7 mouse cellular contexts compared by ENCODE assay signal in the genomic region with DNA sequence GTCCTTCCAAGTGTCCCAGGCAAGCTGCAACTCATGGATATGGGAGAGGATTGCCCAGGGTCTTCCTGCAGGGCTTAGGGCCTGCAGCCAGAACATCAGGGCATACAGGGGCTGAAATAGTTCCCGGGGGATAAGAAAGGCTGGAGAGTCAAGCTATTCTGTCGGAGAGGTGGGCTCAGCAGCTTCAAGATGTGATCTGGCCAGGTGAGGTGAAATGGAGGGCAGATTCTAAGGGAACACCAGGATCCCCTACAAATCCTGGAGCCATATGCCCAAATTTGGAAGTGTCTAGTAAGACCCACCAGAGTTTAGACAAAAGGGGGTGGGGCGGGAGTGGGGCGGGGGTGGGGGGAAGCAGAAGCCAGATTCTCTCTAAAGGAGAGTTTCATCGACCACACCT. TPM values are rescaled to one million over a fixed set of nuclear protein-coding genes. Genes with fewer than 3 reads are reported as not detected.
DNase-seq lines count a peak whose midpoint lies in the region; ATAC-seq and TF ChIP-seq lines count a peak whose summit lies in the region.

No protein-coding gene starts in this region.

- no peak for TF ChIP-seq EP300 in lung, postnatal 0 days (IDR thresholded peaks at IDR 0.05)

- H3K4me1 ChIP-seq in lung, postnatal 0 days (ENCODE audit: insufficient read depth, low read depth, low read length): peaks cover 25% of the 10 kb centered on the region
- H3K4me1 ChIP-seq in forebrain, embryonic 11.5 days (replicated peaks; ENCODE audit: control insufficient read depth, insufficient read depth, low read length): peaks cover 9% of the 10 kb centered on the region
- peaks cover 47% of the 10 kb centered on the region for H3K4me1 ChIP-seq in limb, embryonic 12.5 days (replicated peaks)
- peaks cover 38% of the 10 kb centered on the region for H3K4me1 ChIP-seq in stomach, embryonic 14.5 days (ENCODE audit: control insufficient read depth, insufficient read depth, low read length)

- TF ChIP-seq CTCF in lung, postnatal 0 days (IDR thresholded peaks at IDR 0.05): no peak

- 6% methylated on average over 5 of the region's 5 CpGs for WGBS in lung, postnatal 0 days
- 36% methylated on average over 5 of the region's 5 CpGs for WGBS in forebrain, embryonic 11.5 days
- WGBS in limb, embryonic 12.5 days: 24% methylated on average over 5 of the region's 5 CpGs
- 7% methylated on average over 5 of the region's 5 CpGs for WGBS in stomach, embryonic 14.5 days

- H3K27me3 ChIP-seq in lung, postnatal 0 days (replicated peaks; ENCODE audit: insufficient read depth, low read length): no peaks in the 10 kb centered on the region
- H3K27me3 ChIP-seq in forebrain, embryonic 11.5 days (ENCODE audit: control insufficient read depth, insufficient read depth, low read length): peaks cover 2% of the 10 kb centered on the region; the same call in 1 of the 2 replicates
- H3K27me3 ChIP-seq in limb, embryonic 12.5 days: no peaks in the 10 kb centered on the region
- no peaks in the 10 kb centered on the region for H3K27me3 ChIP-seq in stomach, embryonic 14.5 days (ENCODE audit: control insufficient read depth, insufficient read depth, low read length)

- no peaks in the 10 kb centered on the region for H3K9me3 ChIP-seq in lung, postnatal 0 days (ENCODE audit: low read length)
- H3K9me3 ChIP-seq in forebrain, embryonic 11.5 days (ENCODE audit: control insufficient read depth, low read length): no peaks in the 10 kb centered on the region
- no peaks in the 10 kb centered on the region for H3K9me3 ChIP-seq in limb, embryonic 12.5 days
- H3K9me3 ChIP-seq in stomach, embryonic 14.5 days (ENCODE audit: control insufficient read depth, low read depth, low read length): no peaks in the 10 kb centered on the region

- no peak for ATAC-seq in lung, postnatal 0 days
- ATAC-seq in forebrain, embryonic 11.5 days (replicated peaks; ENCODE audit: low FRiP score): no peak
- no peak for ATAC-seq in limb, embryonic 12.5 days (ENCODE audit: insufficient number of reproducible peaks, insufficient read depth, low FRiP score, low TSS enrichment, low read depth)
- ATAC-seq in stomach, embryonic 14.5 days (ENCODE audit: insufficient number of reproducible peaks, insufficient read depth, low FRiP score, low read depth): no peak

- peak overlapping the region; percentile 74 for H3K9ac ChIP-seq in lung, postnatal 0 days (replicated peaks; ENCODE audit: low read depth)
- H3K9ac ChIP-seq in forebrain, embryonic 11.5 days (ENCODE audit: low read length): no peak overlapping the region
- peak overlapping the region; percentile 69 for H3K9ac ChIP-seq in limb, embryonic 12.5 days (replicated peaks)
- H3K9ac ChIP-seq in stomach, embryonic 14.5 days (replicated peaks; ENCODE audit: low read depth, low read length): peak overlapping the region; percentile 86

- peak overlapping the region; percentile 66 for H3K4me3 ChIP-seq in lung, postnatal 0 days (ENCODE audit: low read depth, low read length)
- peak overlapping the region; percentile 47 for H3K4me3 ChIP-seq in forebrain, embryonic 11.5 days (ENCODE audit: low read depth, low read length)
- H3K4me3 ChIP-seq in limb, embryonic 12.5 days (replicated peaks): peak overlapping the region; percentile 72
- peak overlapping the region; percentile 65 for H3K4me3 ChIP-seq in stomach, embryonic 14.5 days (ENCODE audit: low read depth, low read length)

- H3K36me3 ChIP-seq in lung, postnatal 0 days (ENCODE audit: insufficient read depth, low read length): no peaks in the 10 kb centered on the region
- no peaks in the 10 kb centered on the region for H3K36me3 ChIP-seq in forebrain, embryonic 11.5 days (ENCODE audit: control insufficient read depth, insufficient read depth, low read length)
- H3K36me3 ChIP-seq in limb, embryonic 12.5 days: peaks cover 5% of the 10 kb centered on the region; the same call in 1 of the 2 replicates
- no peaks in the 10 kb centered on the region for H3K36me3 ChIP-seq in stomach, embryonic 14.5 days (ENCODE audit: control insufficient read depth, insufficient read depth, low read length)

- peak overlapping the region; percentile 72 for H3K27ac ChIP-seq in lung, postnatal 0 days (ENCODE audit: low read length)
- no peak overlapping the region for H3K27ac ChIP-seq in forebrain, embryonic 11.5 days (ENCODE audit: low read depth, low read length)
- H3K27ac ChIP-seq in limb, embryonic 12.5 days: peak overlapping the region; percentile 68
- H3K27ac ChIP-seq in stomach, embryonic 14.5 days (ENCODE audit: low read length): peak overlapping the region; percentile 94

- DNase-seq in lung, postnatal 0 days (ENCODE audit: low spot score): peak; percentile 16
- no peak for DNase-seq in lung, postnatal 25 days (ENCODE audit: low spot score)
- no peak for DNase-seq in forebrain, embryonic 11.5 days (ENCODE audit: low spot score)
- no peak for DNase-seq in adrenal gland, postnatal 25 days
- DNase-seq in cerebellum, postnatal 25 days: no peak

- peak overlapping the region; percentile 93 for H3K4me2 ChIP-seq in lung, postnatal 0 days (replicated peaks; ENCODE audit: low read depth, low read length)
- peak overlapping the region; percentile 90; the same call in 1 of the 2 replicates for H3K4me2 ChIP-seq in forebrain, embryonic 11.5 days (ENCODE audit: low read depth, low read length, severe bottlenecking)
- peak overlapping the region; percentile 93 for H3K4me2 ChIP-seq in limb, embryonic 12.5 days
- peak overlapping the region; percentile 84 for H3K4me2 ChIP-seq in stomach, embryonic 14.5 days (replicated peaks; ENCODE audit: low read depth, low read length)

RNA-seq across cellular contexts. Expression of a gene that starts 1.0 kb away (rescaled TPM):
- polyA plus RNA-seq in lung, postnatal 0 days (2015; fragmentation: Nextera tagmentation; extraction: Ambion mirVana): 228 and 265 TPM in 2 replicates
- 59.6 and 66.7 TPM in 2 replicates for polyA plus RNA-seq in forebrain, embryonic 11.5 days (2014; fragmentation: Nextera tagmentation; extraction: Ambion mirVana)
- polyA plus RNA-seq in limb, embryonic 12.5 days (2016; fragmentation: Nextera tagmentation; extraction: Ambion mirVana): 168 and 178 TPM in 2 replicates
- 400 and 419 TPM in 2 replicates for polyA plus RNA-seq in stomach, embryonic 14.5 days (2014; fragmentation: Nextera tagmentation; extraction: Ambion mirVana)
- 94.6 and 115 TPM in 2 replicates for total RNA-seq in adrenal gland, postnatal 25 days (2021)

RNA-seq across cellular contexts. Expression of a gene that starts 45.6 kb away (rescaled TPM):
- 1.4 and 1.8 TPM in 2 replicates for polyA plus RNA-seq in lung, postnatal 0 days (2015; fragmentation: Nextera tagmentation; extraction: Ambion mirVana)
- polyA plus RNA-seq in forebrain, embryonic 11.5 days (2014; fragmentation: Nextera tagmentation; extraction: Ambion mirVana): 0.36 TPM in 1 of 2 replicates, not detected in the other
- polyA plus RNA-seq in limb, embryonic 12.5 days (2016; fragmentation: Nextera tagmentation; extraction: Ambion mirVana): 0.24 and 0.29 TPM in 2 replicates
- 1.8 and 3.2 TPM in 2 replicates for polyA plus RNA-seq in stomach, embryonic 14.5 days (2014; fragmentation: Nextera tagmentation; extraction: Ambion mirVana)
- 8.8 and 11.2 TPM in 2 replicates for total RNA-seq in adrenal gland, postnatal 25 days (2021)
